In the genomic region with DNA sequence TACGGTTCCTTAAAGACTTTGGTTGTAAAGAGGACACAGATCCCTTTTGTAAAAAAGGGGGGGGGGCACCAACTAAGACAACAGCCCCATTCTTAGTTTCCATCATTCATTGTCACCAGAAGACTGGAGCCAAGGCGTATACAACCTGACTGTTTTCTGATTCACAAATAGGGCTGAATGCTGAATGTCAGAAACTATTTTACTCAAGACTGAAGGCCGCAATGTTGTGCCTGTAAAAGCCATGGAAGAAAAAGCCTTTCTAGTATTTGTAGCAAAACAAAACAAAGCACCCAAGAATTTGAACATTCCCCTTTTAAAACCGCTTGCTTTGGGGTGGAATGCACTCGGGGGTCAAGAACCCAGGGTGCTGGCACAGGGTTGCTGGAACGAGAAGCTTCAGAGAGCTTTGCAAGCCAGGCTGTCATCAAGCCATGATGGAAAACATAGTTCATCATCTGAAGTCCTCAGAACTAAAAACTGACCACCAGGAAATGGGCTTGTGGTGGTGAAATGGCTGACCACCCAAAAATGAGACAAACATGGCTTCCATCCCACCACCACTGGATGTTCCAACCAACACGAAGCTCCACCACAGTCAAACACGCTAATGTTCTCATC, we compare ENCODE assay signal across 24 mouse cellular contexts.
DNase-seq lines count a peak whose midpoint lies in the region; ATAC-seq and TF ChIP-seq lines count a peak whose summit lies in the region.
"Had no signal": no experiment of that assay in that cellular context is flagged by ENCODE, and none has a peak within 500 bp of the region (broad histone marks: within the 10 kb centered on the region; RNA-seq: fewer than 3 reads in every experiment).

No protein-coding gene starts in this region.

- no peak overlapping the region for H3K4me3 ChIP-seq in kidney, adult 2 months (ENCODE audit: insufficient read depth, low read depth, low read length)
- no peak overlapping the region for H3K4me3 ChIP-seq in spleen, adult 2 months (ENCODE audit: extremely low read depth, insufficient read depth, insufficient read length)
- H3K4me3 ChIP-seq in small intestine, adult 2 months (ENCODE audit: low read depth, low read length), result no peak overlapping the region
- H3K4me3 ChIP-seq in forebrain, embryonic 11.5 days (ENCODE audit: low read depth, low read length), result no peak overlapping the region
- H3K4me3 ChIP-seq: forebrain, embryonic 12.5 days; heart, embryonic 13.5 days; myocyte; neural tube, embryonic 13.5 days had no signal

- ATAC-seq in forebrain, embryonic 11.5 days (replicated peaks; ENCODE audit: low FRiP score), result no peak
- ATAC-seq: inflammation-experienced regulatory T-cells, adult 6 months; midbrain, embryonic 16.5 days had no signal

- peak; percentile 31 for DNase-seq in gastrocnemius, adult 18-20 months (ENCODE audit: low spot score)
- no peak for DNase-seq in gastrocnemius, postnatal 14 days
- peak; percentile 18 for DNase-seq in kidney, adult 2 months
- no peak for DNase-seq in kidney, postnatal 25 days
- no peak for DNase-seq in spleen, adult 2 months (ENCODE audit: low read depth in 1 of 2, low spot score in 2 of 2)
- DNase-seq in spleen, postnatal 10 days (ENCODE audit: low spot score in 2 of 2), result no peak
- no peak for DNase-seq in forebrain, embryonic 11.5 days (ENCODE audit: low spot score)
- DNase-seq: adrenal gland, postnatal 14 days; cerebellum, adult 11 months; cerebellum, postnatal 10 days; gastrocnemius, postnatal 10 days; kidney, adult 18-20 months; layer of hippocampus, postnatal 36 days; lung, adult 18-20 months; right cerebral cortex, postnatal 4 days had no signal

- no peaks in the 10 kb centered on the region for H3K27me3 ChIP-seq in kidney, adult 2 months (replicated peaks; ENCODE audit: control insufficient read depth, insufficient read depth, low read length)
- H3K27me3 ChIP-seq in spleen, adult 2 months (ENCODE audit: control insufficient read depth, insufficient read depth, low read length), result no peaks in the 10 kb centered on the region
- H3K27me3 ChIP-seq in small intestine, adult 2 months (ENCODE audit: control insufficient read depth, insufficient read depth, low read length), result no peaks in the 10 kb centered on the region; the same call in 1 of the 2 replicates
- no peaks in the 10 kb centered on the region for H3K27me3 ChIP-seq in forebrain, embryonic 11.5 days (ENCODE audit: control insufficient read depth, insufficient read depth, low read length)
- H3K27me3 ChIP-seq: forebrain, embryonic 12.5 days; heart, embryonic 13.5 days; neural tube, embryonic 13.5 days had no signal

- intact Hi-C loops in gastrocnemius, postnatal 14 days (cut with DNase I; ENCODE audit: low total_unique reads), result no loop called here

- TF ChIP-seq CTCF in kidney, adult 2 months (conservative IDR thresholded peaks at IDR 0.05; ENCODE audit: insufficient read depth, insufficient read length, low read depth, low read length), result no peak
- no peak for TF ChIP-seq CTCF in spleen, adult 2 months (IDR thresholded peaks at IDR 0.05; ENCODE audit: extremely low read depth, insufficient read depth, insufficient read length, insufficient replicate concordance)
- TF ChIP-seq CTCF in small intestine, adult 2 months (IDR thresholded peaks at IDR 0.05; ENCODE audit: extremely low read depth, insufficient read length, insufficient replicate concordance, low read depth, low read length), result no peak

- no peak overlapping the region for H3K4me2 ChIP-seq in forebrain, embryonic 11.5 days (ENCODE audit: low read depth, low read length, severe bottlenecking)
- H3K4me2 ChIP-seq: forebrain, embryonic 12.5 days; heart, embryonic 13.5 days; hindbrain, embryonic 14.5 days; liver, embryonic 11.5 days; neural tube, embryonic 13.5 days had no signal

- peak overlapping the region; percentile 81; the same call in 1 of the 2 replicates for H3K27ac ChIP-seq in kidney, adult 2 months (ENCODE audit: insufficient read depth, low read depth, low read length)
- H3K27ac ChIP-seq in spleen, adult 2 months (ENCODE audit: insufficient read depth, low read length), result peak overlapping the region; percentile 4; the same call in 1 of the 2 replicates
- 0 out of 2 replicates have a peak overlapping the region, but pooled peaks have one; percentile 2 for H3K27ac ChIP-seq in small intestine, adult 2 months (ENCODE audit: insufficient read depth, low read depth, low read length)
- no peak overlapping the region for H3K27ac ChIP-seq in forebrain, embryonic 11.5 days (ENCODE audit: low read depth, low read length)
- H3K27ac ChIP-seq: forebrain, embryonic 12.5 days; heart, embryonic 13.5 days; hindbrain, embryonic 14.5 days; neural tube, embryonic 13.5 days had no signal

- WGBS in kidney, adult 2 months, result 86% methylated on average over 8 of the region's 8 CpGs
- 89% methylated on average over 8 of the region's 8 CpGs for WGBS in spleen, adult 2 months
- 82% methylated on average over 8 of the region's 8 CpGs for WGBS in small intestine, adult 2 months
- WGBS in forebrain, embryonic 11.5 days, result 82% methylated on average over 8 of the region's 8 CpGs

- H3K36me3 ChIP-seq in kidney, adult 2 months (ENCODE audit: control insufficient read depth, insufficient read depth, low read length), result no peaks in the 10 kb centered on the region
- no peaks in the 10 kb centered on the region for H3K36me3 ChIP-seq in spleen, adult 2 months (ENCODE audit: control insufficient read depth, insufficient read depth, low read length)
- no peaks in the 10 kb centered on the region for H3K36me3 ChIP-seq in small intestine, adult 2 months (ENCODE audit: control insufficient read depth, insufficient read depth, low read length)
- no peaks in the 10 kb centered on the region for H3K36me3 ChIP-seq in forebrain, embryonic 11.5 days (ENCODE audit: control insufficient read depth, insufficient read depth, low read length)
- H3K36me3 ChIP-seq: forebrain, embryonic 12.5 days; heart, embryonic 13.5 days; neural tube, embryonic 13.5 days had no signal

- H3K9me3 ChIP-seq in forebrain, embryonic 11.5 days (ENCODE audit: control insufficient read depth, low read length), result no peaks in the 10 kb centered on the region
- H3K9me3 ChIP-seq: forebrain, embryonic 12.5 days; heart, embryonic 13.5 days; neural tube, embryonic 13.5 days had no signal

- no peak for TF ChIP-seq POLR2A in kidney, adult 2 months (IDR thresholded peaks at IDR 0.05; ENCODE audit: low read depth, low read length)
- no peak for TF ChIP-seq POLR2A in spleen, adult 2 months (IDR thresholded peaks at IDR 0.05; ENCODE audit: low read depth, low read length)
- TF ChIP-seq POLR2A in small intestine, adult 2 months (IDR thresholded peaks at IDR 0.05; ENCODE audit: low read depth, low read length), result no peak

- no peak overlapping the region for H3K9ac ChIP-seq in forebrain, embryonic 11.5 days (ENCODE audit: low read length)
- H3K9ac ChIP-seq: forebrain, embryonic 12.5 days; heart, embryonic 13.5 days; hindbrain, embryonic 14.5 days; neural tube, embryonic 13.5 days had no signal

- no peaks in the 10 kb centered on the region for H3K4me1 ChIP-seq in kidney, adult 2 months (ENCODE audit: control insufficient read depth, insufficient read depth, low read length)
- H3K4me1 ChIP-seq in spleen, adult 2 months (ENCODE audit: control insufficient read depth, insufficient read depth, insufficient read length), result no peaks in the 10 kb centered on the region; the same call in 1 of the 2 replicates
- peaks cover 11% of the 10 kb centered on the region; the same call in 1 of the 2 replicates for H3K4me1 ChIP-seq in small intestine, adult 2 months (ENCODE audit: control insufficient read depth, insufficient read depth, insufficient read length, low read length)
- no peaks in the 10 kb centered on the region for H3K4me1 ChIP-seq in forebrain, embryonic 11.5 days (replicated peaks; ENCODE audit: control insufficient read depth, insufficient read depth, low read length)
- H3K4me1 ChIP-seq: forebrain, embryonic 12.5 days; heart, embryonic 13.5 days; neural tube, embryonic 13.5 days had no signal

Comparison
In these comparisons a context has a peak if more than half of its experiments do, and no peak if none do; other contexts are left out.
1. DNase-seq: peak in gastrocnemius, adult 18-20 months (single experiment) and kidney, adult 2 months (single experiment); none in gastrocnemius, postnatal 14 days (single experiment), kidney, postnatal 25 days (0 of 2), spleen, adult 2 months (0 of 2), spleen, postnatal 10 days (0 of 2) and forebrain, embryonic 11.5 days (single experiment).